35 mouse cellular contexts compared by ENCODE assay signal in the genomic region with DNA sequence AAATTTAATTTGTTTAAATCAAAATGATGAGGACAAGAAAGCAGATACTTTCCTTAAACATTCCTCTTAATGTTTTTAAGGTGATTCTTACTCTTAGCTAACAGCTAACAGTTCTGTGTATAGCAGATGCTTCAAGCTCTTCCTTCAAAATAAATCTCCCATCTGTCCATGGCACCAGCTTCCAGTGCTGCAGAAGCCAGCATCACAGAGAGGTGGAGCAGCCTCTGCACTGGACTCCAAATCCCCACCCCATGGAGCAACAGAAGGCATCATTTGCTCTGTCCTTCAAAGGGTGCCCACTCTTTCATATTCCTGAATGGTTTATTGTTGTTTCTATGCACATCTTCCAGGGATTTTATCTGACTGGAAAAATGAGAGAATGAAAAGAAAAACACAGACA.
DNase-seq lines count a peak whose midpoint lies in the region; ATAC-seq and TF ChIP-seq lines count a peak whose summit lies in the region.
"Had no signal": no experiment of that assay in that cellular context is flagged by ENCODE, and none has a peak within 500 bp of the region (broad histone marks: within the 10 kb centered on the region; RNA-seq: fewer than 3 reads in every experiment).

No protein-coding gene starts in this region.

- H3K4me2 ChIP-seq in midbrain, postnatal 0 days (ENCODE audit: low read depth, low read length, poor library complexity, severe bottlenecking), result no peak overlapping the region
- H3K4me2 ChIP-seq in midbrain, embryonic 14.5 days (ENCODE audit: low read length), result no peak overlapping the region
- H3K4me2 ChIP-seq: heart, embryonic 11.5 days; hindbrain, embryonic 12.5 days; intestine, embryonic 15.5 days; limb, embryonic 13.5 days; liver, embryonic 11.5 days; lung, embryonic 15.5 days; neural tube, embryonic 13.5 days; stomach, embryonic 15.5 days had no signal

- ATAC-seq in midbrain, postnatal 0 days (ENCODE audit: low FRiP score), result no peak
- ATAC-seq in midbrain, embryonic 14.5 days (ENCODE audit: low FRiP score, low TSS enrichment), result no peak
- ATAC-seq: activated CD4-positive, CD25-positive, alpha-beta regulatory T cell, adult 4 months; forebrain, embryonic 16.5 days; hindbrain, postnatal 0 days; intestine, embryonic 15.5 days; midbrain, embryonic 16.5 days had no signal

- no peak for TF ChIP-seq POLR2A in brain, embryonic 14.5 days (IDR thresholded peaks at IDR 0.05; ENCODE audit: borderline replicate concordance, extremely low read depth, insufficient read depth, insufficient read length, poor library complexity, severe bottlenecking)

- no peaks in the 10 kb centered on the region for H3K9me3 ChIP-seq in midbrain, postnatal 0 days (ENCODE audit: low read length)
- no peaks in the 10 kb centered on the region for H3K9me3 ChIP-seq in midbrain, embryonic 14.5 days (ENCODE audit: control insufficient read depth, low read length)
- H3K9me3 ChIP-seq: hindbrain, embryonic 12.5 days; intestine, embryonic 15.5 days; lung, embryonic 15.5 days; midbrain, embryonic 10.5 days; neural tube, embryonic 13.5 days; stomach, embryonic 15.5 days had no signal

- intact Hi-C loops in left cerebral cortex, postnatal 25 days (cut with DNase I), result no loop called here

- peak; percentile 7 for DNase-seq in layer of hippocampus, adult 11-12 months (ENCODE audit: low spot score)
- no peak for DNase-seq in layer of hippocampus, postnatal 36 days
- DNase-seq in midbrain, postnatal 0 days (ENCODE audit: low spot score), result peak; percentile 9
- DNase-seq in midbrain, embryonic 14.5 days, result no peak
- peak; percentile 4 for DNase-seq in brain, embryonic 14.5 days (ENCODE audit: low read depth)
- DNase-seq in left cerebral cortex, postnatal 25 days (ENCODE audit: low spot score in 2 of 2), result peak; percentile 3 to 56
- no peak for DNase-seq in natural killer cell, adult 2 months (ENCODE audit: low spot score in 2 of 2)
- no peak for DNase-seq in spleen, postnatal 14 days (ENCODE audit: low spot score in 2 of 2)
- DNase-seq: adrenal gland, adult 2 months; adrenal gland, postnatal 36 days; B cell, adult 2 months; cerebellum, adult 11 months; cerebellum, adult 9-10 months; gastrocnemius, postnatal 25 days; heart, adult 18-20 months; heart, postnatal 36 days; kidney, adult 9 months; kidney, postnatal 10 days; thymus, postnatal 14 days had no signal

- H3K27me3 ChIP-seq in midbrain, postnatal 0 days (ENCODE audit: insufficient read depth, low read length), result no peaks in the 10 kb centered on the region
- H3K27me3 ChIP-seq in midbrain, embryonic 14.5 days (ENCODE audit: control insufficient read depth, insufficient read depth, low read length), result no peaks in the 10 kb centered on the region
- H3K27me3 ChIP-seq: CH12.LX; hindbrain, embryonic 12.5 days; intestine, embryonic 15.5 days; limb, embryonic 13.5 days; lung, embryonic 15.5 days; neural tube, embryonic 13.5 days; stomach, embryonic 15.5 days had no signal

- TF ChIP-seq CTCF in midbrain, postnatal 0 days (IDR thresholded peaks at IDR 0.05), result no peak
- TF ChIP-seq CTCF in brain, embryonic 14.5 days (IDR thresholded peaks at IDR 0.05; ENCODE audit: borderline replicate concordance, extremely low read depth, insufficient read depth, insufficient read length), result no peak

- no peak overlapping the region for H3K9ac ChIP-seq in midbrain, postnatal 0 days (replicated peaks; ENCODE audit: low read length, poor library complexity, severe bottlenecking)
- no peak overlapping the region for H3K9ac ChIP-seq in midbrain, embryonic 14.5 days (replicated peaks; ENCODE audit: low read length)
- H3K9ac ChIP-seq: hindbrain, embryonic 12.5 days; intestine, embryonic 15.5 days; limb, embryonic 13.5 days; lung, embryonic 15.5 days; neural tube, embryonic 13.5 days; stomach, embryonic 15.5 days had no signal

- H3K4me1 ChIP-seq in midbrain, postnatal 0 days (ENCODE audit: insufficient read depth, low read length), result no peaks in the 10 kb centered on the region
- H3K4me1 ChIP-seq in midbrain, embryonic 14.5 days (ENCODE audit: control insufficient read depth, insufficient read depth, low read length), result no peaks in the 10 kb centered on the region
- H3K4me1 ChIP-seq: hindbrain, embryonic 12.5 days; intestine, embryonic 15.5 days; limb, embryonic 13.5 days; lung, embryonic 15.5 days; midbrain, embryonic 10.5 days; neural tube, embryonic 13.5 days; stomach, embryonic 15.5 days had no signal

- H3K36me3 ChIP-seq in midbrain, postnatal 0 days (ENCODE audit: insufficient read depth, low read length), result no peaks in the 10 kb centered on the region
- no peaks in the 10 kb centered on the region for H3K36me3 ChIP-seq in midbrain, embryonic 14.5 days (ENCODE audit: control insufficient read depth, insufficient read depth, low read length)
- H3K36me3 ChIP-seq: hindbrain, embryonic 12.5 days; intestine, embryonic 15.5 days; limb, embryonic 13.5 days; lung, embryonic 15.5 days; midbrain, embryonic 10.5 days; neural tube, embryonic 13.5 days; stomach, embryonic 15.5 days had no signal

- no peak overlapping the region for H3K4me3 ChIP-seq in midbrain, postnatal 0 days (ENCODE audit: low read depth, low read length)
- H3K4me3 ChIP-seq in midbrain, embryonic 14.5 days (replicated peaks; ENCODE audit: low read depth, low read length), result no peak overlapping the region
- H3K4me3 ChIP-seq: erythroblast, embryonic 14.5 days; hindbrain, embryonic 12.5 days; intestine, embryonic 15.5 days; limb, embryonic 13.5 days; lung, embryonic 15.5 days; midbrain, embryonic 10.5 days; myocyte; neural tube, embryonic 13.5 days; stomach, embryonic 15.5 days had no signal

- no peak overlapping the region for H3K27ac ChIP-seq in midbrain, postnatal 0 days (ENCODE audit: low read depth, low read length)
- no peak overlapping the region for H3K27ac ChIP-seq in midbrain, embryonic 14.5 days (replicated peaks; ENCODE audit: low read depth, low read length)
- H3K27ac ChIP-seq: hindbrain, embryonic 12.5 days; hindbrain, postnatal 0 days; intestine, embryonic 15.5 days; limb, embryonic 13.5 days; lung, embryonic 15.5 days; midbrain, embryonic 10.5 days; neural tube, embryonic 13.5 days; stomach, embryonic 15.5 days had no signal

Comparison
In these comparisons a context has a peak if more than half of its experiments do, and no peak if none do; other contexts are left out.
1. DNase-seq: peak in layer of hippocampus, adult 11-12 months (single experiment), midbrain, postnatal 0 days (single experiment), brain, embryonic 14.5 days (single experiment) and left cerebral cortex, postnatal 25 days (2 of 2); none in layer of hippocampus, postnatal 36 days (0 of 2), midbrain, embryonic 14.5 days (single experiment), natural killer cell, adult 2 months (0 of 2) and spleen, postnatal 14 days (0 of 2).